Mouse (Mus musculus): ENCODE measurements around the gene Art3.

- no peak for TF ChIP-seq FLI1 (IDR thresholded peaks at IDR 0.05; ENCODE audit: low read length)
- TF ChIP-seq GATA1 (IDR thresholded peaks at IDR 0.05; ENCODE audit: borderline replicate concordance, low read length) = no peak
Observed at GRCm38 (mm10) chr5:92411461-92412140, 80.0 kb downstream of the Art3 start.
